Mouse (Mus musculus) v-Abl transformed pro-B cells (cell line): Measurements from ENCODE around the gene 1700037H04Rik.

Experiments used
- in situ Hi-C, 2 experiments: fragments of 400-800 bp; cut with MboI; formaldehyde crosslinking; loops; one replicate each; pipeline ENCODE4 v1.15.1; 2025; ENCODE audit not compliant: unreplicated experiment in 2 of 2

The 1700037H04Rik gene

DNA sequence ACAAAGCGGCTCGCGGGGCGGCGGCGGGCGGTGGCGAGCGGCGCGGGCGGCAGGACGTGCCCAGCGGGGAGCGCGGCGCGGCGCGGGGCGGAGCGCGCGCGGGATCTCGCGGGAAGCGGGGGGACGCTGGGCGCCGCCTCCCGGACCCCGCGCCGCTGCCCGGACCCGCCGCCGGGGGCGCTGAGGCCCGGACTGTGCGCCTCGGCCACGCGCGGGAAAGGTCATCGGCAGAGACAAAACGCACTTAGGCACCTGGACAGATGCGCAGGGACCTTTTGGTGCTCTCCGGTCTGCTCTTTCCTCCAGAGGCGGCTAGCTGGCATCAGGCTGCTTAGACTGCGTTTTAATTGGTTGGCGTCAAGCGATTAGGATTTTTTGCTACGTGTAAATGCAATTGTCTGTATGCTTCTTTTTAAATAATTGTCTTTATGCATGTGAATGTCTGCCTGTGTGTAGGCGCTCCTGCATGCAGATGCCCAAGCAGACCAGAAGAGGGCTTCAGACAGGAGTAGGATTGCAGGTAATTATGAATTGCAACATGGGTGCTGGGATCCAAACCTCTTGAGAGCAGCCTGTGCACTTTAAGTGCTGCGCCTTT is 20.2 kb upstream of the 1700037H04Rik start, which contains the start of gene Cenpb:
Cenpb (minus strand) TSS at position 78 of the 598 bp plus-strand sequence.
- in situ Hi-C loops = loop anchor here (5.0 kb wide), 2 partner anchors 32 to 72 kb away; no protein-coding TSS in a partner anchor

DNA sequence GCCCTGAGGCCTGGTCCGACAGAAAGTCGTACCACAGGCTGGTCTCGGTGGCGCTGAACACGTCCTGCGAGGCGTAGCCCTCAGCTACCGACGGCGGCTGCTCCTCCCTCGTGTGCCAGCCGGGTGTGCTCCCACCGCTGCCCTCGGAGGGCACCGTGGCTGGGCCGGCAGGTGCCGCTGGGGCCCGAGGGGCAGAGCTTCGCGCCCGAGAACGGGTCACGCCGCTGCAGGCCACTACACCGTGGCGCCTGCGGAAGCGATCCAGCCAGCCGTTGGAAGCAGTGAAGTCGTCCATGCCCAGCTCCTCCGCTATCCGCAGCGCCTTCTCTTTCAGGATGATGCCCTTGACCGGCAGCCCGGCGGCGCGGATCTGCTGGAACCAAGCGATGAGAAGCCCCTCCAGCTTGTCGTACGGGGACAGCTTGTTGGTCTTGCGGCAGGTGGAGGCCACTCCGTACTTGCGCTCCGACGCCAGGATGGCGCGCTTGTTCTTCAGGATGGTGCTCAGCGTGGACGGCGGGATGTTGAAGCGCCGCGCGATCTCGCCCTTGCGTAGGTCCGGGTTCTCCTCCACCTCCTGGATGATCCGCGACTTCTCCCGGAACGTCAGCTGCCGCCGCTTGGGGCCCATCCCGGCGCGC is 19.5 kb upstream of the 1700037H04Rik start:
- in situ Hi-C loops = loop anchor here (5.0 kb wide), 2 partner anchors 33 to 73 kb away; no protein-coding TSS in a partner anchor

DNA sequence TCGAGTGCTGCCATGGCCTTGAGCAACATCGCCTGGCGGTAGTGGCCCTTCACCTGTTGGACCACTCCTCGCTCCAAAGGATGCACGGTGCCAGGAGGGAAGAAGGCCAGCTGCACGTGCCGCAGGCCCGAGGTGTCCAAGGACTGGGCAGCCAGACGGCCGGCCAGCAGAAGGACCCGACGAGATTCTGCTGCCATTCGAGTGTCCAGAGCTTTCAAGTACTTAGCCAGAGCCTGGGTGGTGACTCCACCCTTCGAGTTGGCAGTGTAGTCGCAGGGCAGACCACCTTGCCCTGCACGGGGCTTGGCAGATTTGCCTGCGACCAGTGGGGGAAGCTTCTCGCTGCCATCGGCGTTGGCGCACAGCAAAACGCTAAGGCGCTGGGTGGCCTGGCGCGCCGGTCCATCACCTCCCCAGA is 19.0 kb upstream of the 1700037H04Rik start:
- in situ Hi-C loops = loop anchor here (5.0 kb wide), 2 partner anchors 33 to 73 kb away; no protein-coding TSS in a partner anchor

- in situ Hi-C loops = loop anchor here (5.0 kb wide), 2 partner anchors 34 to 74 kb away; no protein-coding TSS in a partner anchor
Measured at GRCm38 (mm10) chr2:131177932-131178331, 18.1 kb upstream of the 1700037H04Rik start.

- in situ Hi-C loops = loop anchor here (5.0 kb wide), 2 partner anchors 36 to 76 kb away; no protein-coding TSS in a partner anchor
Measured at GRCm38 (mm10) chr2:131176491-131176890, 16.6 kb upstream of the 1700037H04Rik start.

- in situ Hi-C loops = loop anchor here (5.0 kb wide), 2 partner anchors 36 to 76 kb away; no protein-coding TSS in a partner anchor
Measured at GRCm38 (mm10) chr2:131175945-131176309, 16.0 kb upstream of the 1700037H04Rik start.

GRCm38 (mm10) chr2:131175286-131175944 is 15.5 kb upstream of the 1700037H04Rik start:
- in situ Hi-C loops = loop anchor here (5.0 kb wide), 2 partner anchors 37 to 77 kb away; no protein-coding TSS in a partner anchor

DNA sequence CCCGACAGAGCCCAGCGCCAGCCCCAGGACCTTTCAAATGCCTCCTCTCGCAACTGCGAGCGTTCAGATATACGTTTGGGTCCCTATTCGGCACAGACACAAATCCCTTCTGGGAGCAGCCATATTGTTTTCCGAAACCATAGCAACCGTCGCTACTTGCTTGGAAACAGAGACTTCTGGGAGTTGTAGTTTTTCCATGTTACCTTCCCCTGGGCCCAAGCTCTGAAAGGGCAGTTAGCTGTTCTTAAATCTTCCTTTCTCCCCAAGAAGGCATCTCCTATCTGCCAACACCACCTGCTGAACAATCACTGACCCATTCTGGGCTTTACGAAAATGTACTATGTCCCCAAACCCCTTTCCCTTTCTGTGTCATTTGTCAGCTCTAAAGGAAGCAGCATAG is 14.8 kb upstream of the 1700037H04Rik start:
- in situ Hi-C loops = loop anchor here (5.0 kb wide), 2 partner anchors 38 to 78 kb away; no protein-coding TSS in a partner anchor

GRCm38 (mm10) chr2:131172322-131172721 is 12.4 kb upstream of the 1700037H04Rik start:
- in situ Hi-C loops = no loop called here

GRCm38 (mm10) chr2:131171401-131172104 is 11.7 kb upstream of the 1700037H04Rik start:
- in situ Hi-C loops = no loop called here

GRCm38 (mm10) chr2:131170936-131171335 is 11.1 kb upstream of the 1700037H04Rik start:
- in situ Hi-C loops = no loop called here

DNA sequence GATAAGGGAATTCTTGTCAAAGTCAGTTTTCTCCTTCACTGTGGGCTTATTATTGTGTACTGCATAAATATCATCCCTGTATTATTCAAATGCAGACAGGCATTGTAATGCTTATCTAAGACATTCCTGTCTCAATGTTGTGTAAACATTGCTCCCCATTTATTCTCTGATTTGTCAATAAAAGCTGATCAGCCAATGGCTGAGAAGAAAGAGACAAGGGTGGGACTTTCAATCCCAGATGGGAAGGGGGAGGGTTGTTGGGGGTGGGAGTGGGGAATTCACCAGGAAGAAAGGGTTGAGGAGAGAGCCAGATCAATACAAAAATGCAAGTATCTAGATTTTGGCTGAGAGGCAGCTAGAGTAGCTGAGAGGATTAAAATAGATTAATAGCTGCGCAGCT is 9.0 kb upstream of the 1700037H04Rik start:
- in situ Hi-C loops = no loop called here

DNA sequence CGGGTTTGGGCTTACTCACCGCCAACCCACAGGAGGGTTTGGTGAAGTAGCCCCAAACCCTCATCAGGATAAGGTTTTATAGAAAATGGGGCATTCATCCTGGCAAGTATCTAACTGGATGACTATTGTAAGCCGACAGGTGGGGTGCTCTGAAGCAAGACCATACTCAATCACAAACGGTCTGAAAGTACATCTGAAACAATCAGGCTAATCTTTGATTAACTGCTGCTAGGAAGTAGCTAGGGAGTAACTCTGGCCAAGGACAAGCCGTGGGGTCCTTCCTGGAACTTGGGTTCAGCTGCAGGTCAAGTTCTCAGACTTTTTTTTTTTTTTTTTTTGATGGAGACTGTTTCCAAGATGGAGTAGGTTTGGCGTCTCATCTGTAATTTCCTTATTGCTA is 8.1 kb upstream of the 1700037H04Rik start:
- in situ Hi-C loops = no loop called here

- in situ Hi-C loops = no loop called here
Measured at GRCm38 (mm10) chr2:131166172-131166571, 6.3 kb upstream of the 1700037H04Rik start.

DNA sequence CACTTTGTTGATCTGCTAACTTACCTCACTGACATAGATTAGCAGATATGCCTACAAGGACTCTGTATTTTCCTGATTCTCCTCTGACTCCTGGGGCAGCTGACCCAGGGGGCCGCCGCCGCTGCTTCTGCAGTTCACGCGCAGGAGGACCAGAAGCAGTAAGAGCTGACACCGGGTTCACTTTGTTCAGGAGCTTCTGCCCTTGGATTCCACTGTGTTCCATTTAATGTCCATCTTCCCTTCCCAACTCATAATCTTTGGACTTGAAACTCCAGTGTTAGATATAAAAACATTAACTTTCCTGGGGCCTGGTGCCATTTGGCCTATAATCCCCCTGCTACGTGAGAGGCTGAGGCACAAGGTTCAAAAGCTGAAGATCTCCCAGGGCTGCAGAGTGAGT is 4.0 kb upstream of the 1700037H04Rik start:
- in situ Hi-C loops = no loop called here

DNA sequence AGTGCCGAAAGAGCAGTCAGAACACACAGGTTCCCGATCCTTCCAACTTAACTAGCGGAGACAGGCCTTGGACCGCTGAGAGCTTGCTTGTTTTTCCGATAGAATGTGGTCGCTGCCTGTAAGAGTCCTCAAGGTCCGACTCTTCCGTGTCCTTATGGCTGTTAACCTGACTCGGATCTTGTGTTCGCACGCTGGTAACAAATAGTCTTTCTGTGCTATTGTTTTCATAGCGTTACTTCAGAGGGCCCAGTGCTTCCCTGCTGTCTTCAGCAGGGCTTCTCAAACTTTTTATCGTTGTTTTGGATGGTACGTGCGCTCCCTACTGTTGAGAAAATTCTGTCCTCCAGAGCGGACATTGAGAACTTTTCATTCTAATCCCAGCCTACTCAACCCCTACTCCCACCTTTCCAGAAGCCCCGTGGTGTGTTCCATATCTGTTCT is 810 bp upstream of the 1700037H04Rik start:
- in situ Hi-C loops = no loop called here

GRCm38 (mm10) chr2:131159491-131159910 is 380 bp downstream of the 1700037H04Rik start:
- in situ Hi-C loops = no loop called here

DNA sequence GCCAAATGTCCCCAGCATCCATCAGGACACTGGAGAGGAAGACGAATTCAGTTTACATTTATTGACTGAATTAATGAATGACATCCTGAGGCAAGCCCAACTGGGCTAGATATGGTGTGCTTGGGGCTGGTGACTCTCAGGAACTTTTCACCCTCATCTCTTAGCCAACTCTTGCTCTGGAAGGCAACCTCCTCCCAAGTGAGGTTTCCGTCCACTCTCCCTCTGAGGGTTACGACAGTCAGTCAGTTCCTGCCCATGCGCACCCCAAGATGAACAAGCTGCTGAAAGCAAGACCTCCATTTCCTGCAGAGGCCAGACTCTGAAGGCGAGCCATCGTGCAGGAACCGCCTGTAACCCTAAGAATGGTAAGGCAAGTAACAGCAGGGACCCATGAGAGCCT is 2.9 kb downstream of the 1700037H04Rik start:
- in situ Hi-C loops = no loop called here

DNA sequence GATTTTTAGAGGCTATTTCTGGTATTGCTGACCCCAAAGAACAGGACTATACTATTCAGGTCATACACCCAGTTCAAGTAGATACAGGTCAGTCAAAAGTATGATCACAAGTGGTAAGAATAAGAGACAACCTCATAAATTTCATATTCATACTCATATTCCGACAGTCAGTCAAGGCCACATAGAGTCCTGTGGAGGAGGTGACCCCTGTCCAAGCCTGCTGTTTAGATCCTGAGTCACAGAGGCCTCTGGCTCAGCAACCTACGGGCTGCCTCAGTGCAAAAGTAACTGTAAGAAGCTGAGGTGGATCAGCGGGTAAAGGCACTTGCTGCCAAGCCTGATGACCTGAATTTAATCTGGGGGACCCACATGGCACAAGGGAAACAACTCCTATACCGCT is 5.8 kb downstream of the 1700037H04Rik start:
- in situ Hi-C loops = no loop called here

GRCm38 (mm10) chr2:131152166-131152730 is 7.6 kb downstream of the 1700037H04Rik start:
- in situ Hi-C loops = no loop called here
